Mouse (Mus musculus) liver, embryonic 12.5 days (tissue): ENCODE data around the gene Fads2. TPM values are rescaled to one million over a fixed set of nuclear protein-coding genes. Genes with fewer than 3 reads are reported as not detected.
A peak's percentile ranks its signal among the peaks of the same experiment; 100 is the strongest.

Experiments
- ATAC-seq: fragments of 200-750 bp; cut with Nextera tagmentation; 2 replicates; pipeline ENCODE4 v1.8.0; 2017; ENCODE audit warnings: moderate number of reproducible peaks, mild to moderate bottlenecking, moderate library complexity
- H3K27ac ChIP-seq: fragments of 300-500 bp; sonication (generic); 2 replicates; pipeline ENCODE4 v1.5.1; 2016; ENCODE audit warnings: mild to moderate bottlenecking
- H3K27me3 ChIP-seq: fragments of 300-500 bp; sonication (generic); replicated peaks from 2 replicates; pipeline ENCODE4 v1.6.1; 2016; ENCODE audit warnings: mild to moderate bottlenecking, moderate library complexity
- H3K36me3 ChIP-seq: fragments of 300-500 bp; sonication (generic); 2 replicates; pipeline ENCODE4 v1.6.1; 2016; ENCODE audit warnings: mild to moderate bottlenecking, moderate library complexity
- H3K4me1 ChIP-seq: fragments of 300-500 bp; sonication (generic); 2 replicates; pipeline ENCODE4 v1.6.1; 2016
- H3K4me2 ChIP-seq: fragments of 300-500 bp; sonication (generic); 2 replicates; pipeline ENCODE4 v1.6.1; 2016; ENCODE audit warnings: mild to moderate bottlenecking, moderate library complexity
- H3K4me3 ChIP-seq: fragments of 300-500 bp; sonication (generic); 2 replicates; pipeline ENCODE4 v1.5.1; 2016; ENCODE audit warnings: mild to moderate bottlenecking, moderate library complexity
- H3K9ac ChIP-seq: fragments of 300-500 bp; sonication (generic); 2 replicates; pipeline ENCODE4 v1.6.1; 2016; ENCODE audit warnings: mild to moderate bottlenecking, moderate library complexity
- H3K9me3 ChIP-seq: fragments of 300-500 bp; sonication (generic); replicated peaks from 2 replicates; pipeline ENCODE4 v1.6.1; 2016; ENCODE audit warnings: mild to moderate bottlenecking, moderate library complexity
- WGBS: fragments of 180-500 bp; shearing (Covaris S2); methylation state at CpG from one replicate; pipeline ENCODE4 v1.1.7; 2016; ENCODE audit not compliant: insufficient replicate concordance; 5-methylcytosine and 5-hydroxymethylcytosine counted together
- polyA plus RNA-seq: library from polyadenylated mRNA; unstranded; fragments of >200 nt; fragmentation: Nextera tagmentation; extraction: Ambion mirVana; gene quantifications from 2 replicates; pipeline ENCODE4 v1.2.1, GENCODE M21; 2016

Gene Fads2
- polyA plus RNA-seq, 1 experiment from 2014 or later: 88.4 TPM

DNA sequence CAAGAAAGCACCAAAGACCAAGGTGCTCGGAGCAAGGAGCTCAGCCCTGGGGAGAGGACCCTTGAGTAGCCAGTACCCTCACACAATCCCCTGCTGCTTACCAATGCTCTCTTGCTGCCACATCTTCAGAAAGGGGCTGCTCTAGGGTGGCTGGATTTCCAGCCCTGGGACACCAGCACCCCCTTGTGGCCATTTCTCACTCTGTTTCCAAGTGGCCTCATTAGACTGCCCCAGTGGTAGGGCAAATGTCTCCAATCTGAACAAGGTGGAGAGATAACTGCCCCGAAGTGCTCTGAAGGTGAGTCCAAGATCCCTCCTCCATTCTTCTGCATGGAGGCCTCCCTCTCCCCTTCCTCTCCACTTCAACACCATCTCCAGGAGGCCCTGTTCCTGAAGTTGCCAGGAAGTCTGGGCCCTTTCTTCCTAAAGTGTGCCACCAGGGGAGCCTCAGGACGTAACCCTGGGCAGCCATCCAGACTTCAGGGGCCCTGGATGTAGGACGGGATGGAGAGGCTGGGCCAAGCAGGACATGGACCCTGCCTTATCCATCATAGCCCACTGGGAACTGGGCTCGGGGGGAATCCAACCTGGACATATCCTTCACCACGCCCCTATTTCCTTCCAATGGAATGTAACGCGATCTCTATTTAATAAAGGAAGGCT, 66.6 kb downstream of the Fads2 start:
- Histone ChIP-seq H3K4me3 (no peak overlapping the region), H3K27ac (no peak overlapping the region), H3K27me3 (no peaks in the 10 kb centered on the region), H3K9ac (no peak overlapping the region), H3K9me3 (no peaks in the 10 kb centered on the region), H3K4me1 (peaks cover 37% of the 10 kb centered on the region), H3K4me2 (no peak overlapping the region), H3K36me3 (peaks cover 87% of the 10 kb centered on the region)
- ATAC-seq: peak; percentile 62
- WGBS: 64% methylated on average over 8 of the region's 8 CpGs

DNA sequence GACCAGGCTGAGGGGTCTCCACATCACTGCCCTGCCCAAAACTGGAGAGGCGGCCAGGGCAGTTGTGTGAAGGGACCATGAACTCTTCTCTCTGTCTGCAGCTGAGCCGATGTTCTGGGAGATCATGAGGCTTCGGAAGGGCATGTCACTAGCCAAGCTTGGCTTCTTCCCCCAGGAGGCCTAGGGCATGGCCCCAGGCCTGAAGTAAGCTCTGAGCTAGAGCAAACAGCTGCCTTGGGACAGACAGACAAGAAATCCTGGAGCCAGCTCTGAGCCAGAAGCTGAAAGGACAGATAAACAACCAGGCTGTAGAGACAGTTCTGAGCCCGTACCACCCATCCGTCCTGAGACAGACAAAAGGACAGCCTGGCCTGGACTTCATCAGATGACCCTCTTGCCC, 67.2 kb downstream of the Fads2 start:
- Histone ChIP-seq H3K9ac (no peak overlapping the region), H3K36me3 (peaks cover 92% of the 10 kb centered on the region), H3K4me2 (no peak overlapping the region), H3K9me3 (no peaks in the 10 kb centered on the region), H3K4me1 (peaks cover 37% of the 10 kb centered on the region), H3K4me3 (no peak overlapping the region), H3K27ac (no peak overlapping the region), H3K27me3 (no peaks in the 10 kb centered on the region)
- no peak for ATAC-seq
- WGBS: 82% methylated on average over 5 of the region's 5 CpGs

DNA sequence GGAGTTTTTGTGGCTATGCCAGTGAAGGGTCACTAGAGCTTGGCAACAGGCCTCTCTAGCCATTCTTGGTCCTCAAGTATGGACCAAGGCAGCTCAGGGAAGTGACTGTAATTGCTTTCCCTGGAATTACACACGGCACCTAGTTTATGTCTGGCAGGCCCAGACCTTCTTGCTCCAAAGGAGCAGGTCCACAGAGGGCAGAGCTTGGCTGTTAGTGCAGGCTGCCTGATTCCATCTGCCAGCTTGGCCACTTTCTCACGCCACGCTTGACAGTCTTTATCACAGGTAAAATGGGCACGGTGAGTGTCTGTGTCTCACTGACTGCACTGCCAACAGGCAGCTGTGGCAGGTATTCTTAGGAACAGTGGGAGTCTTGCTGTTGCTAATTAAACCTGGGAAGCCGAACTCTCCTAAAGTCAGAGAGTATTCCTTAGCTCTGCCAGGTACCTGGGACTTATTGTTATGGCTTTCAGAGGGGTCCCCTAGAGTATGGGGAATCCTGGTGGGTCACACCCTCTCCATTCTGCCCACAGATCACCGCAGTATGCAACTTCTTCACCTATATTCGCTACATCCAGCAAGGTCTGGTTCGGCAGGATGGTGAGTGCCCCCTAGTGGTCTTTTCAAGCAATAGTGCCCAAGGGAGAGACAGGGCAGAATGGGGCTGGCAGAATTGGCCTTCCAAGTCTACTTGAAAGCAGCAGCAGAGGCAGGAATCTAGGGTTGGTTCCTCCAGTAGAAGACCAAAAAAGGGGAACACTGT, 68.2 kb downstream of the Fads2 start:
- H3K9ac ChIP-seq: no peak overlapping the region
- peaks cover 33% of the 10 kb centered on the region for H3K4me1 ChIP-seq
- H3K27me3 ChIP-seq: no peaks in the 10 kb centered on the region
- peak; percentile 45 for ATAC-seq
- peaks cover 98% of the 10 kb centered on the region for H3K36me3 ChIP-seq
- H3K4me3 ChIP-seq: no peak overlapping the region
- no peak overlapping the region for H3K4me2 ChIP-seq
- WGBS: 41% methylated on average over 8 of the region's 8 CpGs
- H3K9me3 ChIP-seq: no peaks in the 10 kb centered on the region
- H3K27ac ChIP-seq: peak overlapping the region; percentile 18; the same call in 1 of the 2 replicates

GRCm38 (mm10) chr19:10029746-10030145, 71.8 kb downstream of the Fads2 start:
- H3K4me3 ChIP-seq: no peak overlapping the region
- peaks cover 24% of the 10 kb centered on the region for H3K4me1 ChIP-seq
- no peak for ATAC-seq
- no peaks in the 10 kb centered on the region for H3K9me3 ChIP-seq
- H3K27me3 ChIP-seq: no peaks in the 10 kb centered on the region
- H3K4me2 ChIP-seq: no peak overlapping the region
- 86% methylated on average over 2 of the region's 2 CpGs for WGBS
- peaks cover 100% of the 10 kb centered on the region for H3K36me3 ChIP-seq
- H3K9ac ChIP-seq: no peak overlapping the region
- no peak overlapping the region for H3K27ac ChIP-seq

GRCm38 (mm10) chr19:10025169-10025875, 76.2 kb downstream of the Fads2 start:
- peaks cover 63% of the 10 kb centered on the region for H3K4me1 ChIP-seq
- H3K9me3 ChIP-seq: no peaks in the 10 kb centered on the region
- WGBS: 16% methylated on average over 8 of the region's 8 CpGs
- peak overlapping the region; percentile 29; the same call in 1 of the 2 replicates for H3K9ac ChIP-seq
- H3K27ac ChIP-seq: peak overlapping the region; percentile 67
- peak; percentile 30; the same call in 1 of the 2 replicates for ATAC-seq
- no peaks in the 10 kb centered on the region for H3K27me3 ChIP-seq
- H3K4me3 ChIP-seq: no peak overlapping the region
- peaks cover 99% of the 10 kb centered on the region for H3K36me3 ChIP-seq
- H3K4me2 ChIP-seq: peak overlapping the region; percentile 23

- Histone ChIP-seq H3K27ac (peak overlapping the region; percentile 53), H3K4me2 (peak overlapping the region; percentile 28; the same call in 1 of the 2 replicates), H3K27me3 (no peaks in the 10 kb centered on the region), H3K9ac (peak overlapping the region; percentile 17; the same call in 1 of the 2 replicates), H3K4me3 (no peak overlapping the region), H3K4me1 (peaks cover 82% of the 10 kb centered on the region), H3K9me3 (no peaks in the 10 kb centered on the region), H3K36me3 (peaks cover 98% of the 10 kb centered on the region)
- peak; percentile 8; the same call in 1 of the 2 replicates for ATAC-seq
- WGBS: 46% methylated on average over 9 of the region's 9 CpGs
Observed at GRCm38 (mm10) chr19:10023304-10023758, 78.2 kb downstream of the Fads2 start.

DNA sequence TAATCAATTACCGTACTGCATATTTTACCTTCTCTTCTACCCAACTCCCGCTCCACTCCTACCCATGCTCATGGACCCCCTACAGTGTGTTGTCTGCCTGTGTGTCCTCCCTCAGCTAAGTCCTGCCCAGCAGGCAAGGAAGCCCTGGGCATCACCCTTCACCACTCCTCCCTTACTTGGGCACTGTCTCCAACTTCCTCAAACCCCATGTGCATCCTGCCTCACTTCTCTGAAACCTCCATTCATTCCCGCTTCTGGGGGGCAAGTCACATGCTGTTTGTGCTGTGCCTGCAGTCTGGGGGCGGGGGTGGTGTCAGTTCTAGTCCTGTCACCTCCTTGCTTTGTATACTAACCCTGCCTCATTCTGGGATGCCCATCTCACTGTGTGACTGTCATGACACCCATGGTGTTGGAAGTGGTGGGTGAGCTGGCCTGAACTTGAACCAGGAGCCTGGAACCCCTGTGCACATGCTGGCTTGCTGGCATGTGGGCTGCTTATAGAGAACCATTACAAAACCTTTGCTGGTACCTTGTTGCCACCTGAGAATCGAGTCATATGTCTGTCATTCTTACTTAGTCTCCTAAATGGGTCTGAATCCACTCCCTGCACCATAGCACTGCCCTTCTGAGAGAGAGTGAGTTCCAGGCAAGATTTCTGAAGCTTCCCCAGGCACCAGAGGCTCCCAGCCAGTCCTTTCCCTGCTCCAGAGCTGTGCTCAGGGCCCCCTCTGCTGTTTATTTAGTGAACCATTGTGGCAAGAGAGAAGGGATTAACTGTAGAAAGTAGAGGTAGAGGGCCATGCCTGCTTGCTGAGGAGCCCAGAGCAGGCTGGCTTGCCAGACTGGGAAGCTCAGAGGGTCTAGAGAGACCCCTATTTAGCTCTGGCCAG, 78.9 kb downstream of the Fads2 start:
- H3K9ac ChIP-seq: peak overlapping the region; percentile 17; the same call in 1 of the 2 replicates
- H3K9me3 ChIP-seq: no peaks in the 10 kb centered on the region
- no peak overlapping the region for H3K4me3 ChIP-seq
- H3K4me2 ChIP-seq: peak overlapping the region; percentile 28
- peaks cover 94% of the 10 kb centered on the region for H3K36me3 ChIP-seq
- no peak for ATAC-seq
- 68% methylated on average over 5 of the region's 5 CpGs for WGBS
- no peaks in the 10 kb centered on the region for H3K27me3 ChIP-seq
- peak overlapping the region; percentile 53 for H3K27ac ChIP-seq
- peaks cover 86% of the 10 kb centered on the region for H3K4me1 ChIP-seq

GRCm38 (mm10) chr19:10021981-10022380, 79.6 kb downstream of the Fads2 start:
- no peak for ATAC-seq
- 65% methylated on average over 2 of the region's 2 CpGs for WGBS
- Histone ChIP-seq H3K4me2 (peak overlapping the region; percentile 28; the same call in 1 of the 2 replicates), H3K9ac (peak overlapping the region; percentile 42; the same call in 1 of the 2 replicates), H3K36me3 (peaks cover 87% of the 10 kb centered on the region), H3K27ac (peak overlapping the region; percentile 53), H3K4me3 (no peak overlapping the region), H3K4me1 (peaks cover 93% of the 10 kb centered on the region), H3K27me3 (no peaks in the 10 kb centered on the region), H3K9me3 (no peaks in the 10 kb centered on the region)

DNA sequence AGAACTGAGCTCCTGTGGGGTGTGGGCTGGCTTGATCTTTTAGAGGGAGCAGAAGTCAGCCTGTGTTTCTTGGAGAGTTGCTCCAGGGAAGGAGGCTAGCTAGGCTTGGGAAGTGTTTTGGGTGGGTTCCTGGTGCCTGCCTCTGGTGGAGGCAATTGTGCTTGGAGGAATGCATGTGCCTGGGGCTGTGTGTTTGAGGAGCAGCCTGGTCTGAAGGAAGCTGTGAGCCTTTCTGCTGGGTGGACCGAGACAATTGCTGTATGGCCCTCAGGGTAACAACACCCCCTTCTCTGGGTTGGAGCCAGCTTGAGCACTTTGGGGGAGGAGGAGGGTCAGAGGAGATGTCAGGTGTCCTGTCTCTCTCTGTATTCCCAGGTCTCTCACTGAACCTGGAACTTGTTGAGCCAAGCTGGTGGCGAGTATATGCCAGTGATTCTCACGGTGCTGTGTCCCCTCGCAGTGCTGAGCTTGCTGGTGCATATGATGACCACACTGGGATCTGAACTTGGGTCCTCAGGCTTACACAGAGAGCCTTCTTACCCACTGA, 82.3 kb downstream of the Fads2 start:
- Histone ChIP-seq H3K4me2 (peak overlapping the region; percentile 98), H3K9me3 (no peaks in the 10 kb centered on the region), H3K27ac (0 out of 2 replicates have a peak overlapping the region, but pooled peaks have one; percentile 3), H3K9ac (peak overlapping the region; percentile 93), H3K4me1 (peaks cover 92% of the 10 kb centered on the region), H3K36me3 (peaks cover 66% of the 10 kb centered on the region), H3K4me3 (peak overlapping the region; percentile 75), H3K27me3 (no peaks in the 10 kb centered on the region)
- WGBS: 73% methylated on average over 4 of the region's 4 CpGs
- ATAC-seq: no peak

DNA sequence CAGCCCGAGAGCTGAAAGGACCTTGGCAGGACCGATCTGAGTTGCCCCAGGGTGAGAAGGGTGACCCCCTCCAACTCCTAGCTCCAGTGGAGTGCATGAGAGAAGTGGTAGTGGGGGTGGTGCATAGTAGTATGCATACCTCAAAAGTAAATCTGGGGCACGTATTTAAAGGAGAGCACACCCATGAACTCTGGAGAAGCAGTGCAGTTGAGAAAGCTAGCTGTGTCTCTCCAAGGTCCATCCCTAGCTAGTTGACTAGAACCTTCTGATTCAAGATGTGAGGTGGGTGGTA, 83.1 kb downstream of the Fads2 start:
- WGBS: 4% methylated on average over 3 of the region's 3 CpGs

More for the DNA sequence above, 83.1 kb downstream of the Fads2 start:
- Histone ChIP-seq H3K4me3 (peak overlapping the region; percentile 75), H3K27ac (peak overlapping the region; percentile 98), H3K27me3 (no peaks in the 10 kb centered on the region), H3K4me1 (peaks cover 92% of the 10 kb centered on the region), H3K9me3 (no peaks in the 10 kb centered on the region), H3K36me3 (peaks cover 58% of the 10 kb centered on the region), H3K4me2 (peak overlapping the region; percentile 98), H3K9ac (peak overlapping the region; percentile 93)
- ATAC-seq: no peak
